ENCODE assay signal across 26 mouse cellular contexts in the genomic region with DNA sequence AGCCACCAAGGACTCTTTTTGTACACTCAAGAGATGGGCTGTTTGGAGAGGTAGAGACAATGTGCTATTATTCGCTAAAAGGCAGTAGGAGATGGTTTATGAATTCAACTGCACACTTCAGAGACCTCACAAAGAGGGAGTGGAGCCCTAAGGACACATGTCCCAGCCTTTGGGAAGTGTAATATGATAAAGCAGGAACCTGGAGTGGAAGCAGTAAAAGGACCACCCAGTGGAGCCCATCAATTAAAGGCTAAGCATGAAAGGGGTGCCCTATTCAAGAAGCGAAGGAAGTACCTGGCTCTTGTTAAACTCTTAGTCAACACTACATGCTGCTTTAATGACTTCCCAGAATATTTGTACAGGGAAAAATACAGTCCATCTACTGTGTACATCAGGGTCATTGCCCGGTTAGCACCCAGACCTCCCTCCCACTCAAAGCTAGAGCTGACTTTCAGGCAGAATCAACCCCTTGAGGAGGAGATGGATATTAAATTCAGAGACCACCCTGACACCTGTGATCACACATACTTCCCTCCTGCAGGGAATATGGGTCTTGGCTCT.
DNase-seq lines count a peak whose midpoint lies in the region; ATAC-seq and TF ChIP-seq lines count a peak whose summit lies in the region.
"Had no signal": no experiment of that assay in that cellular context is flagged by ENCODE, and none has a peak within 500 bp of the region (broad histone marks: within the 10 kb centered on the region; RNA-seq: fewer than 3 reads in every experiment).

No protein-coding gene starts in this region.

- H3K27ac ChIP-seq in forebrain, embryonic 10.5 days, result no peak overlapping the region
- no peak overlapping the region for H3K27ac ChIP-seq in forebrain, embryonic 11.5 days (ENCODE audit: low read depth, low read length)
- H3K27ac ChIP-seq in lung, embryonic 15.5 days, result peak overlapping the region; percentile 57; the same call in 1 of the 2 replicates
- H3K27ac ChIP-seq in embryonic fibroblast, embryonic 13.5 days (ENCODE audit: insufficient read depth, low read length), result peak overlapping the region; percentile 49; the same call in 1 of the 2 replicates
- H3K27ac ChIP-seq in limb, embryonic 15.5 days, result no peak overlapping the region
- H3K27ac ChIP-seq: embryonic facial prominence, embryonic 12.5 days; forebrain, embryonic 12.5 days; heart, embryonic 10.5 days; heart, embryonic 15.5 days; hindbrain, embryonic 12.5 days; hindbrain, postnatal 0 days; intestine, embryonic 15.5 days; liver, embryonic 15.5 days; midbrain, embryonic 12.5 days had no signal

- no peaks in the 10 kb centered on the region for H3K4me1 ChIP-seq in forebrain, embryonic 10.5 days
- no peaks in the 10 kb centered on the region for H3K4me1 ChIP-seq in forebrain, embryonic 11.5 days (replicated peaks; ENCODE audit: control insufficient read depth, insufficient read depth, low read length)
- peaks cover 23% of the 10 kb centered on the region for H3K4me1 ChIP-seq in lung, embryonic 15.5 days
- H3K4me1 ChIP-seq in embryonic fibroblast, embryonic 13.5 days (ENCODE audit: control insufficient read depth, insufficient read depth, low read length), result peaks cover 28% of the 10 kb centered on the region
- 0 out of 2 replicates have a peak, but pooled peaks cover 2% of the 10 kb centered on the region for H3K4me1 ChIP-seq in limb, embryonic 15.5 days
- H3K4me1 ChIP-seq: embryonic facial prominence, embryonic 12.5 days; forebrain, embryonic 12.5 days; hindbrain, embryonic 12.5 days; intestine, embryonic 15.5 days; liver, embryonic 15.5 days; midbrain, embryonic 12.5 days had no signal

- H3K36me3 ChIP-seq in forebrain, embryonic 10.5 days (replicated peaks), result no peaks in the 10 kb centered on the region
- no peaks in the 10 kb centered on the region for H3K36me3 ChIP-seq in forebrain, embryonic 11.5 days (ENCODE audit: control insufficient read depth, insufficient read depth, low read length)
- no peaks in the 10 kb centered on the region for H3K36me3 ChIP-seq in lung, embryonic 15.5 days
- H3K36me3 ChIP-seq in limb, embryonic 15.5 days, result no peaks in the 10 kb centered on the region
- H3K36me3 ChIP-seq: embryonic facial prominence, embryonic 12.5 days; forebrain, embryonic 12.5 days; G1E; heart, embryonic 10.5 days; heart, embryonic 15.5 days; hindbrain, embryonic 12.5 days; intestine, embryonic 15.5 days; liver, embryonic 15.5 days; midbrain, embryonic 12.5 days had no signal

- no peak overlapping the region for H3K4me2 ChIP-seq in forebrain, embryonic 11.5 days (ENCODE audit: low read depth, low read length, severe bottlenecking)
- no peak overlapping the region for H3K4me2 ChIP-seq in lung, embryonic 15.5 days
- H3K4me2 ChIP-seq in limb, embryonic 15.5 days, result no peak overlapping the region
- H3K4me2 ChIP-seq: embryonic facial prominence, embryonic 12.5 days; forebrain, embryonic 12.5 days; heart, embryonic 15.5 days; hindbrain, embryonic 12.5 days; intestine, embryonic 15.5 days; liver, embryonic 15.5 days; midbrain, embryonic 12.5 days had no signal

- H3K27me3 ChIP-seq in forebrain, embryonic 10.5 days (ENCODE audit: poor library complexity, severe bottlenecking), result no peaks in the 10 kb centered on the region
- no peaks in the 10 kb centered on the region for H3K27me3 ChIP-seq in forebrain, embryonic 11.5 days (ENCODE audit: control insufficient read depth, insufficient read depth, low read length)
- no peaks in the 10 kb centered on the region for H3K27me3 ChIP-seq in lung, embryonic 15.5 days
- H3K27me3 ChIP-seq in limb, embryonic 15.5 days, result no peaks in the 10 kb centered on the region
- H3K27me3 ChIP-seq: embryonic facial prominence, embryonic 12.5 days; forebrain, embryonic 12.5 days; heart, embryonic 15.5 days; hindbrain, embryonic 12.5 days; intestine, embryonic 15.5 days; liver, embryonic 15.5 days; midbrain, embryonic 12.5 days had no signal

- no peak overlapping the region for H3K9ac ChIP-seq in forebrain, embryonic 11.5 days (ENCODE audit: low read length)
- no peak overlapping the region for H3K9ac ChIP-seq in lung, embryonic 15.5 days
- H3K9ac ChIP-seq in limb, embryonic 15.5 days, result no peak overlapping the region
- H3K9ac ChIP-seq: embryonic facial prominence, embryonic 12.5 days; forebrain, embryonic 12.5 days; heart, embryonic 15.5 days; hindbrain, embryonic 12.5 days; intestine, embryonic 15.5 days; liver, embryonic 15.5 days; midbrain, embryonic 12.5 days had no signal

- H3K9me3 ChIP-seq in forebrain, embryonic 10.5 days, result no peaks in the 10 kb centered on the region
- H3K9me3 ChIP-seq in forebrain, embryonic 11.5 days (ENCODE audit: control insufficient read depth, low read length), result no peaks in the 10 kb centered on the region
- H3K9me3 ChIP-seq in lung, embryonic 15.5 days, result no peaks in the 10 kb centered on the region
- H3K9me3 ChIP-seq in limb, embryonic 15.5 days, result no peaks in the 10 kb centered on the region
- H3K9me3 ChIP-seq: embryonic facial prominence, embryonic 12.5 days; forebrain, embryonic 12.5 days; heart, embryonic 10.5 days; heart, embryonic 15.5 days; hindbrain, embryonic 12.5 days; intestine, embryonic 15.5 days; liver, embryonic 15.5 days; midbrain, embryonic 12.5 days had no signal

- no peak for ATAC-seq in forebrain, embryonic 11.5 days (replicated peaks; ENCODE audit: low FRiP score)
- peak; percentile 67; the same call in 1 of the 2 replicates for ATAC-seq in lung, embryonic 15.5 days (ENCODE audit: borderline replicate concordance, extremely low read depth, low FRiP score, low TSS enrichment)
- peak; percentile 15; the same call in 1 of the 2 replicates for ATAC-seq in limb, embryonic 15.5 days (ENCODE audit: insufficient number of reproducible peaks, low FRiP score, low TSS enrichment, low read depth)
- ATAC-seq: hindbrain, postnatal 0 days; intestine, embryonic 15.5 days had no signal

- no peak for TF ChIP-seq CTCF in embryonic fibroblast, embryonic 13.5 days (IDR thresholded peaks at IDR 0.05; ENCODE audit: borderline replicate concordance, insufficient read depth, low read length)

- DNase-seq in forebrain, embryonic 10.5 days (ENCODE audit: extremely low spot score, low spot score), result peak; percentile 10
- no peak for DNase-seq in forebrain, embryonic 11.5 days (ENCODE audit: low spot score)
- no peak for DNase-seq in lung, adult 18-20 months
- DNase-seq in urinary bladder, postnatal 25 days (ENCODE audit: low spot score), result no peak
- DNase-seq: adrenal gland, adult 8-10 months; cerebellum, adult 2 months; cerebellum, postnatal 14 days; gastrocnemius, postnatal 14 days; heart, postnatal 36 days; kidney, adult 2 months; kidney, postnatal 10 days; layer of hippocampus, adult 9-11 months; lung, postnatal 10 days had no signal

- no peak for TF ChIP-seq POLR2A in embryonic fibroblast, embryonic 13.5 days (IDR thresholded peaks at IDR 0.05; ENCODE audit: low read depth, low read length)

- WGBS in forebrain, embryonic 10.5 days, result 83% methylated on average over 3 of the region's 3 CpGs
- WGBS in forebrain, embryonic 11.5 days, result 81% methylated on average over 3 of the region's 3 CpGs
- 51% methylated on average over 3 of the region's 3 CpGs for WGBS in lung, embryonic 15.5 days
- 33% methylated on average over 3 of the region's 3 CpGs for WGBS in limb, embryonic 15.5 days

- H3K4me3 ChIP-seq in forebrain, embryonic 10.5 days, result no peak overlapping the region
- H3K4me3 ChIP-seq in forebrain, embryonic 11.5 days (ENCODE audit: low read depth, low read length), result no peak overlapping the region
- no peak overlapping the region for H3K4me3 ChIP-seq in lung, embryonic 15.5 days
- no peak overlapping the region for H3K4me3 ChIP-seq in embryonic fibroblast, embryonic 13.5 days (ENCODE audit: insufficient read depth, low read length)
- H3K4me3 ChIP-seq in limb, embryonic 15.5 days, result no peak overlapping the region
- H3K4me3 ChIP-seq: embryonic facial prominence, embryonic 12.5 days; forebrain, embryonic 12.5 days; heart, embryonic 10.5 days; heart, embryonic 15.5 days; hindbrain, embryonic 12.5 days; intestine, embryonic 15.5 days; liver, embryonic 15.5 days; midbrain, embryonic 12.5 days had no signal

Comparison
In these comparisons a context has a peak if more than half of its experiments do, and no peak if none do; other contexts are left out.
1. H3K27ac ChIP-seq: peak in lung, embryonic 15.5 days (single experiment) and embryonic fibroblast, embryonic 13.5 days (single experiment); none in forebrain, embryonic 10.5 days (single experiment), forebrain, embryonic 11.5 days (single experiment) and limb, embryonic 15.5 days (single experiment).